Mouse (Mus musculus): ENCODE results near the gene Vsir. TPM values are rescaled to one million over a fixed set of nuclear protein-coding genes. Genes with fewer than 3 reads are reported as not detected.

The Vsir gene
- polyA plus RNA-seq, 1 experiment: 155 TPM

- H3K27ac ChIP-seq (ENCODE audit: insufficient read depth, low read length): no peak overlapping the region
- H3K4me3 ChIP-seq (ENCODE audit: extremely low read depth, insufficient read depth, insufficient read length): no peak overlapping the region
- 32% methylated on average over 3 of the region's 3 CpGs for WGBS
- DNase-seq (ENCODE audit: low read depth in 1 of 2, low spot score in 2 of 2): peak; percentile 17 to 36
- peaks cover 3% of the 10 kb centered on the region; the same call in 1 of the 2 replicates for H3K4me1 ChIP-seq (ENCODE audit: control insufficient read depth, insufficient read depth, insufficient read length)
- no peaks in the 10 kb centered on the region for H3K27me3 ChIP-seq (ENCODE audit: control insufficient read depth, insufficient read depth, low read length)
- no peaks in the 10 kb centered on the region for H3K36me3 ChIP-seq (ENCODE audit: control insufficient read depth, insufficient read depth, low read length)
- no peak for TF ChIP-seq POLR2A (IDR thresholded peaks at IDR 0.05; ENCODE audit: low read depth, low read length)
- TF ChIP-seq CTCF (IDR thresholded peaks at IDR 0.05; ENCODE audit: extremely low read depth, insufficient read depth, insufficient read length, insufficient replicate concordance): peak; percentile 55; the same call in 1 of the 2 replicates
Measured at GRCm38 (mm10) chr10:60418137-60418536, 71.5 kb downstream of the Vsir start.

GRCm38 (mm10) chr10:60419624-60420023 lies 73.0 kb downstream of the Vsir start:
- Histone ChIP-seq H3K27ac (ENCODE audit: insufficient read depth, low read length) (no peak overlapping the region), H3K4me1 (ENCODE audit: control insufficient read depth, insufficient read depth, insufficient read length) (no peaks in the 10 kb centered on the region), H3K36me3 (ENCODE audit: control insufficient read depth, insufficient read depth, low read length) (no peaks in the 10 kb centered on the region), H3K27me3 (ENCODE audit: control insufficient read depth, insufficient read depth, low read length) (no peaks in the 10 kb centered on the region), H3K4me3 (ENCODE audit: extremely low read depth, insufficient read depth, insufficient read length) (no peak overlapping the region)
- TF ChIP-seq CTCF (IDR thresholded peaks at IDR 0.05; ENCODE audit: extremely low read depth, insufficient read depth, insufficient read length, insufficient replicate concordance): peak; percentile 43; the same call in 1 of the 2 replicates
- TF ChIP-seq POLR2A (IDR thresholded peaks at IDR 0.05; ENCODE audit: low read depth, low read length): no peak
- 49% methylated on average over 4 of the region's 4 CpGs for WGBS
- no peak for DNase-seq (ENCODE audit: low read depth in 1 of 2, low spot score in 2 of 2)

Other genes starting within 250 kb of the Vsir start
- 2.4 and 2.7 TPM in 2 replicates for gene Spock2, start 240.6 kb upstream of the Vsir start, polyA plus RNA-seq (2012; rRNA removed)
- gene Chst3, start 127.6 kb upstream of the Vsir start, polyA plus RNA-seq (2012; rRNA removed): 89.3 and 105 TPM in 2 replicates
- 1,338 and 1,442 TPM in 2 replicates for gene Psap, start 69.2 kb upstream of the Vsir start, polyA plus RNA-seq (2012; rRNA removed)
- 1.3 and 2.3 TPM in 2 replicates for gene Gm17455, start 52.9 kb downstream of the Vsir start, polyA plus RNA-seq (2012; rRNA removed)

Data from spleen, adult 2 months (tissue).